Mouse (Mus musculus): ENCODE data around the gene Stra6. TPM values are rescaled to one million over a fixed set of nuclear protein-coding genes. Genes with fewer than 3 reads are reported as not detected.
A peak's percentile ranks its signal among the peaks of the same experiment; 100 is the strongest.

Gene Stra6
- polyA plus RNA-seq (2021): 52.4 TPM

- no peak for ATAC-seq
- TF ChIP-seq CTCF (IDR thresholded peaks at IDR 0.05): no peak
- peaks cover 4% of the 10 kb centered on the region for H3K27me3 ChIP-seq
- CTCF ChIA-PET: interaction anchor here (1.1 kb wide), 1 partner anchor 11 kb away, joined by 3 read pairs; no protein-coding TSS in a partner anchor
- POLR2A ChIA-PET: interaction anchor here (0.7 kb wide), 1 partner anchor 141 kb away, joined by 3 read pairs; no protein-coding TSS in a partner anchor
- in situ Hi-C loops (cut with MboI; ENCODE audit: low pct_unique_long_range_greater_than_20kb): no loop called here
- no peak for DNase-seq (ENCODE audit: low read depth, low spot score)
Observed at GRCm38 (mm10) chr9:58063531-58063930, at the start of gene Stra6. Stra6 (plus strand) TSS chr9:58063788.

GRCm38 (mm10) chr9:58014393-58015160 is 49.0 kb upstream of the Stra6 start:
- POLR2A ChIA-PET: interaction anchor here (1.0 kb wide), 1 partner anchor 9 kb away, joined by 3 read pairs; the partner anchor contains the start of gene Cyp11a1
- in situ Hi-C loops (cut with MboI; ENCODE audit: low pct_unique_long_range_greater_than_20kb): no loop called here
- DNase-seq (ENCODE audit: low read depth, low spot score): no peak

GRCm38 (mm10) chr9:58015856-58016255 is 47.7 kb upstream of the Stra6 start:
- CTCF ChIA-PET: no interaction called here
- peaks cover 2% of the 10 kb centered on the region for H3K27me3 ChIP-seq
- ATAC-seq (no peak), DNase-seq (ENCODE audit: low read depth, low spot score) (no peak)
- POLR2A ChIA-PET: interaction anchor here (1.0 kb wide), 1 partner anchor 10 kb away, joined by 3 read pairs; the partner anchor contains the start of gene Cyp11a1
- no peak for TF ChIP-seq CTCF (IDR thresholded peaks at IDR 0.05)
- in situ Hi-C loops (cut with MboI; ENCODE audit: low pct_unique_long_range_greater_than_20kb): no loop called here

More at GRCm38 (mm10) chr9:58014393-58015160, 49.0 kb upstream of the Stra6 start:
- ATAC-seq: no peak
- CTCF ChIA-PET: no interaction called here
- no peaks in the 10 kb centered on the region for H3K27me3 ChIP-seq
- TF ChIP-seq CTCF (IDR thresholded peaks at IDR 0.05): no peak

GRCm38 (mm10) chr9:58016962-58017361 is 46.6 kb upstream of the Stra6 start:
- no peak for ATAC-seq
- no peak for TF ChIP-seq CTCF (IDR thresholded peaks at IDR 0.05)
- H3K27me3 ChIP-seq: peaks cover 2% of the 10 kb centered on the region
- POLR2A ChIA-PET: no interaction called here
- CTCF ChIA-PET: no interaction called here
- in situ Hi-C loops (cut with MboI; ENCODE audit: low pct_unique_long_range_greater_than_20kb): no loop called here
- no peak for DNase-seq (ENCODE audit: low read depth, low spot score)

GRCm38 (mm10) chr9:58018385-58018784 is 45.2 kb upstream of the Stra6 start:
- H3K27me3 ChIP-seq: peaks cover 2% of the 10 kb centered on the region
- in situ Hi-C loops (cut with MboI; ENCODE audit: low pct_unique_long_range_greater_than_20kb): no loop called here
- POLR2A ChIA-PET: no interaction called here
- ATAC-seq (no peak), DNase-seq (ENCODE audit: low read depth, low spot score) (no peak)
- TF ChIP-seq CTCF (IDR thresholded peaks at IDR 0.05): no peak
- CTCF ChIA-PET: interaction anchor here (0.8 kb wide), 1 partner anchor 24 kb away, joined by 3 read pairs; no protein-coding TSS in a partner anchor

GRCm38 (mm10) chr9:58025995-58026394 is 37.6 kb upstream of the Stra6 start:
- POLR2A ChIA-PET: no interaction called here
- DNase-seq (ENCODE audit: low read depth, low spot score) (no peak), ATAC-seq (no peak)
- CTCF ChIA-PET: no interaction called here
- no peak for TF ChIP-seq CTCF (IDR thresholded peaks at IDR 0.05)
- in situ Hi-C loops (cut with MboI; ENCODE audit: low pct_unique_long_range_greater_than_20kb): no loop called here
- H3K27me3 ChIP-seq: no peaks in the 10 kb centered on the region

GRCm38 (mm10) chr9:58027426-58028180 is 36.0 kb upstream of the Stra6 start:
- in situ Hi-C loops (cut with MboI; ENCODE audit: low pct_unique_long_range_greater_than_20kb): no loop called here
- ChIA-PET CTCF (interaction anchor here (1.2 to 1.7 kb wide), 4 partner anchors 11 to 188 kb away, joined by 3 to 5 read pairs (median 3); no protein-coding TSS in a partner anchor), POLR2A (interaction anchor here (1.1 kb wide), 1 partner anchor 16 kb away, joined by 4 read pairs; no protein-coding TSS in a partner anchor)
- no peak for TF ChIP-seq CTCF (IDR thresholded peaks at IDR 0.05)
- DNase-seq (ENCODE audit: low read depth, low spot score) (no peak), ATAC-seq (peak; percentile 18)
- no peaks in the 10 kb centered on the region for H3K27me3 ChIP-seq

GRCm38 (mm10) chr9:58028841-58029240 is 34.7 kb upstream of the Stra6 start:
- ATAC-seq (no peak), DNase-seq (ENCODE audit: low read depth, low spot score) (no peak)
- no peaks in the 10 kb centered on the region for H3K27me3 ChIP-seq
- in situ Hi-C loops (cut with MboI; ENCODE audit: low pct_unique_long_range_greater_than_20kb): no loop called here
- no peak for TF ChIP-seq CTCF (IDR thresholded peaks at IDR 0.05)
- CTCF ChIA-PET: interaction anchor here (1.2 to 1.7 kb wide), 2 partner anchors 10 to 186 kb away, joined by 3 to 5 read pairs; no protein-coding TSS in a partner anchor
- POLR2A ChIA-PET: interaction anchor here (1.1 kb wide), 1 partner anchor 17 kb away, joined by 4 read pairs; no protein-coding TSS in a partner anchor

- no peaks in the 10 kb centered on the region for H3K27me3 ChIP-seq
- ATAC-seq (no peak), DNase-seq (ENCODE audit: low read depth, low spot score) (no peak)
- TF ChIP-seq CTCF (IDR thresholded peaks at IDR 0.05): no peak
- POLR2A ChIA-PET: no interaction called here
- CTCF ChIA-PET: no interaction called here
- in situ Hi-C loops (cut with MboI; ENCODE audit: low pct_unique_long_range_greater_than_20kb): no loop called here
Observed at GRCm38 (mm10) chr9:58029635-58030034, 34.0 kb upstream of the Stra6 start.

GRCm38 (mm10) chr9:58031895-58032294 is 31.7 kb upstream of the Stra6 start:
- no peak for ATAC-seq
- TF ChIP-seq CTCF (IDR thresholded peaks at IDR 0.05): no peak
- POLR2A ChIA-PET: no interaction called here

More at GRCm38 (mm10) chr9:58031895-58032294, 31.7 kb upstream of the Stra6 start:
- DNase-seq (ENCODE audit: low read depth, low spot score): no peak
- no peaks in the 10 kb centered on the region for H3K27me3 ChIP-seq
- in situ Hi-C loops (cut with MboI; ENCODE audit: low pct_unique_long_range_greater_than_20kb): no loop called here
- CTCF ChIA-PET: interaction anchor here (1.1 kb wide), 1 partner anchor 18 kb away, joined by 4 read pairs; no protein-coding TSS in a partner anchor

Measured in Patski (cell line).